Mouse (Mus musculus) layer of hippocampus, adult 9-10 months (tissue): ENCODE measurements around the gene Tmem116.
A peak's percentile ranks its signal among the peaks of the same experiment; 100 is the strongest.

ENCODE experiments used
- DNase-seq: peaks from one replicate; pipeline ENCODE4 v3.0.0; 2022; ENCODE audit warnings: low spot score

Gene Tmem116

GRCm38 (mm10) chr5:121540066-121540465 is 88.4 kb downstream of the Tmem116 start:
- DNase-seq: no peak

DNA sequence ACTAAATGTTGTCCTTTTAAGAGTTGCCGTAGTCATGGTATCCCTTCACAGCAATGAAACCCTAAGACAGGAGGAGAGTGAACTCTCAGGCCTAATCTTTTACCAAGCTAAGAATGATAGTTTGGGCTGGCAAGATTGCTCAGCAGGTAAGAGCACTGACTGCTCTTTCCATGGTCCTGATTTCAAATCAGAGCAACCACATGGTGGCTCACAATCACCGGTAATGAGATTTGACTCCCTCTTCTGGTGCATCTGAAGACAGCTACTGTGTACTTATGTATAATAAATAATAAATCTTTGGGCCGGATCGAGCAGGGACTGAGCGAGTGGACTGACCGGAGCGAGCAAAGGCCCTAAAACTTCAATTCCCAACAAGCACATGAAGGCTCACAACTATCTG is 89.5 kb downstream of the Tmem116 start:
- no peak for DNase-seq

GRCm38 (mm10) chr5:121543370-121543769 is 91.7 kb downstream of the Tmem116 start:
- DNase-seq: no peak

DNA sequence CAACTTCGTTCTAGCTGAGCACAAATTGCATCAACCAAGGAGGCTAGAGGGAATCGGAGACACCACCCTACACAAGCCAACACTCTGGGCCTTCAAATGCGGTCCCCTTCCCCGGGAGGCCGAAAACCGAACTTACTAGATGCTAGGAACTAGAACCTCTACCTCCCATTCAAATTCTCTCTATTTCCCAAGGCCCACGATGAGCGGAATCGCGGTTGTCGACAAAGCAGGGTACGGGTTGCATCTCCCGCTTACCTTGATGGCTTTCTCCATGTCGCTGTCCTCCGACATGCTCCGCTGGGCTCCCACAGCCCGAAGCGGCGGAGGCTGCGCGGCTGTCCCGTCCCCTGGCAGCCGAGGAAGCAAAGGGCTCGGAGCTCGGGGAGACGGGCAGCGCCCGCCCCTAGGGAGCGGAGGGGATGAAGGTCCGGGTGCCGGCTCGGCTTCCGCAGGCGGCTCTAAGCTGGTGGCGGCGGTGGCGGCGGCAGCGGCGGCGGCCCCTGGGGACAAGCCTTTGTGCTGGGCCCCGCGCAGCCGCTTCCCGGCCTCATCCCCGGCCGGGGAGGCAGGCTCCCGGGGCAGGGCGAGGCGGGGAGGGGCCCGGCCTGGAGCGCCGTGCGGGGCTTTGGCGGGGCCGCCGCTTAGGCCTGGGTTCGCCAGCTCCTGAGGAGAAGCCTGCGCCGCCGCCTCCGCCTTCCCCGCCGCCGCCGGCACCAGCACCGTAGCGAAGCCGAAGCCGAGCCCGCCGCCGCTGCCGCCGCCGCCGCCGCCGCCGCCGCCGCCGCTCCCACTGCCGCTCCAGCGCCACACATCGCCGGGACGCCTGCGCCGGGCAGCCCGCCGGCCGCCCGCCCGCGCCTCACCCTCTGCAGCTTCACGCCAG is 93.5 kb downstream of the Tmem116 start, which contains the start of the genes Adam1a and Gm42878:
Adam1a (minus strand) TSS at position 573 of the 883 bp plus-strand sequence.
Gm42878 (minus strand) TSS at position 573 of the 883 bp plus-strand sequence.
- no peak for DNase-seq

DNA sequence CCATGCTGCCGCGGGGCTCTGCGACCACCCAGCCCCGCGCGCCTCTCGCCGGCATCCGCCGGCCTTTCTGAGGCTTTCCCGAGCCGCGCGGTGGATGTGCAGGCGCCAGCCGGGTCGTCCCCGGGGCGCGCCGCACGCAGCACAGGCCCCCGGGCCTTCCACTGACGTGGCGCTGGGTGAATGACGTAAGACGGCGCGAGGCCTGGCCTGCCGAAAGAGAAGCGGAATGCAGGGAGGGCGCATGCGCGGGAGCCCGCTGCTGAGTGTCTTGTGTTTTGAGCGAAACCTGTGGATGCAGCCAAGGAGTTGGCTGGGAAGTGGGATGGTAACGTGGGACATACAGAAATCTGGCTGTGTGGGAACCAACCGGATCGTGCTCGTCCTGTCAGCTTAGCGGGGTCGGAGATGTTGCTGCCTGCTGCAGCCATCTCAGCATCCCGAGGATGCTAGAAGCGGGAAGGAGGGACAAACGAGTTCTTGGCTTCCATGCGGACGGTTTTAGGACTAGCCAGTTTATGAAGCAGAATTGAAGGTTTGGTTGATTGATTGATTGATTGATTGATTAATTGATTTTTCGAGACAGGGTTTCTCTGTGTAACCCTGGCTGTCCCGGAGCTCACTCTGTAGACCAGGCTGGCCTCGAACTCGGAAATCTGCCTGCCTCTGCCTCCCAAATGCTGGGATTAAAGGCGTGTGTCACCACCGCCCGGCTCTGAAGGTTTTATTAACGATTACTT is 94.3 kb downstream of the Tmem116 start, which contains the start of gene Mapkapk5:
Mapkapk5 (minus strand) TSS at position 113 of the 737 bp plus-strand sequence.
- DNase-seq: peak; percentile 93

- DNase-seq: peak; percentile 22
These were observed 94.8 kb downstream of the Tmem116 start for GRCm38 (mm10) chr5:121546530-121546895.

- no peak for DNase-seq
These were observed 95.4 kb downstream of the Tmem116 start for GRCm38 (mm10) chr5:121547084-121547483.

DNA sequence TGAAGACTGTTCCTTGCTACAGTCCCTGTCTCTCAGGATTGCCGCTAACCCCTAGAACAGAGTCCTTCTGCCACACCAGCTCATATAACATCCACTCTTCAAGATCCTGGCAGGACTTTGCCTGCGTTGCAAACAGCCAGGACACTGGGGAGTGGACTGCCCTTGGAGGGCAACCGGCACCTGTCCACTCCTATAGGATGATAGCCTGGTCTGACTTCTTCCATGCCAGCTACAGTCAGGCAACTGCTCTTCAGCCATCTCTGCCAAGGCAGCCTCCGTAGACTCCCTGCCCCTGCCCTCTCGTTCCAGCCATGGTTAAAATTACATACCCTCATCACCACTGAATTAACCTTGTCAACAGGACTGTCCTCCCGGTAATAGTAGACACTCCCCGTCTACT is 97.5 kb downstream of the Tmem116 start:
- no peak for DNase-seq

GRCm38 (mm10) chr5:121562436-121562835 is 110.7 kb downstream of the Tmem116 start:
- DNase-seq: no peak

GRCm38 (mm10) chr5:121564468-121564895 is 112.8 kb downstream of the Tmem116 start:
- peak; percentile 55 for DNase-seq

- no peak for DNase-seq
These were observed 114.5 kb downstream of the Tmem116 start for GRCm38 (mm10) chr5:121566035-121566681.

GRCm38 (mm10) chr5:121569881-121570420 is 118.3 kb downstream of the Tmem116 start:
- no peak for DNase-seq

DNA sequence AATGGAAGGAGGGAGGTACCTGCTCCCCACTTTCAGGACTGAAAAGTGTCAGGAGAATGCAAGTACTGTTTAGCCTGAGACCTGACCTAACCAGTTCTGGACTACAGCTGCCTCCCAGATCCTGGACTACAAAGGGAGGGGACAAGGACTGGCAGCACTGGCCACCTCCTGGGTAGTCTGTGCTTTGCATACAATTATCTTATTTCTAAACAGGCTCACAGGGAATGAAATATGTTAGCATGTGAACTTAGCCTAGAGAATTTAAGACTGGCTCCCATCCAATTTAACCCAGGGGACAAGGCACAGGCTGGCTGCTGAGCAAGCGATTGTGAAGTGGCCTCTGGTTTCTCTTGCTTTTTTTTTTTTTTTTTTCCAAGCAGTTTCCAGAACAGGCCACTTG is 119.1 kb downstream of the Tmem116 start:
- DNase-seq: no peak
